Mouse (Mus musculus) liver, adult 2 months (tissue): Measurements from ENCODE around the gene Prkra.

Experiments
- CTCF ChIP-seq: fragments of 200-500 bp; IDR thresholded peaks from 2 replicates; pipeline ENCODE4 v1.5.1; 2011; ENCODE audit warnings: low read depth, low read length, control low read depth
- POLR2A ChIP-seq: fragments of 200-500 bp; IDR thresholded peaks from 2 replicates; pipeline ENCODE4 v1.6.1; 2011; ENCODE audit warnings: low read length, control low read depth; ENCODE audit not compliant: insufficient read depth; ENCODE audit errors: extremely low read depth

GRCm38 (mm10) chr2:76602256-76602655, 45.6 kb downstream of the Prkra start:
- TF ChIP-seq POLR2A (no peak), CTCF (no peak)
